Mouse (Mus musculus): ENCODE results near the gene Ttc13. TPM values are rescaled to one million over a fixed set of nuclear protein-coding genes. Genes with fewer than 3 reads are reported as not detected.

The Ttc13 gene
- total RNA-seq, 2 experiments from 2014 or later, result 50.6 TPM

GRCm38 (mm10) chr8:124663874-124664230 lies 57.9 kb downstream of the Ttc13 start:
- no peak for DNase-seq (ENCODE audit: low spot score in 2 of 2)
- intact Hi-C loops (cut with DNase I), result loop anchor here (5.0 to 10.0 kb wide), 2 partner anchors 47 to 269 kb away; no protein-coding TSS in a partner anchor

GRCm38 (mm10) chr8:124663112-124663873 lies 58.5 kb downstream of the Ttc13 start, which contains the start of gene 2310022B05Rik:
TSS of gene 2310022B05Rik (minus strand) at chr8:124663369.
- intact Hi-C loops (cut with DNase I), result loop anchor here (5.0 to 10.0 kb wide), 2 partner anchors 46 to 268 kb away; no protein-coding TSS in a partner anchor
- peak; percentile 59 to 77 for DNase-seq (ENCODE audit: low spot score in 2 of 2)

GRCm38 (mm10) chr8:124662446-124663111 lies 59.2 kb downstream of the Ttc13 start:
- intact Hi-C loops (cut with DNase I), result loop anchor here (5.0 to 10.0 kb wide), 2 partner anchors 45 to 268 kb away; no protein-coding TSS in a partner anchor
- DNase-seq (ENCODE audit: low spot score in 2 of 2), result no peak

- intact Hi-C loops (cut with DNase I), result loop anchor here (5.0 to 10.0 kb wide), 2 partner anchors 44 to 267 kb away; no protein-coding TSS in a partner anchor
- DNase-seq (ENCODE audit: low spot score in 2 of 2), result peak; percentile 48 to 49
Observed at GRCm38 (mm10) chr8:124661781-124662180, 60.0 kb downstream of the Ttc13 start.

- intact Hi-C loops (cut with DNase I), result no loop called here
- DNase-seq (ENCODE audit: low spot score in 2 of 2), result peak in 1 of 2 experiments; percentile 52
Observed at GRCm38 (mm10) chr8:124658415-124658814, 63.4 kb downstream of the Ttc13 start.

GRCm38 (mm10) chr8:124657961-124658360 lies 63.8 kb downstream of the Ttc13 start:
- intact Hi-C loops (cut with DNase I), result no loop called here
- no peak for DNase-seq (ENCODE audit: low spot score in 2 of 2)

- intact Hi-C loops (cut with DNase I), result no loop called here
- DNase-seq (ENCODE audit: low spot score in 2 of 2), result no peak
Observed at GRCm38 (mm10) chr8:124653568-124654475, 68.0 kb downstream of the Ttc13 start.

GRCm38 (mm10) chr8:124652546-124652945 lies 69.2 kb downstream of the Ttc13 start:
- peak in 1 of 2 experiments; percentile 30 for DNase-seq (ENCODE audit: low spot score in 2 of 2)
- intact Hi-C loops (cut with DNase I), result no loop called here

- intact Hi-C loops (cut with DNase I), result no loop called here
- DNase-seq (ENCODE audit: low spot score in 2 of 2), result no peak
Observed at GRCm38 (mm10) chr8:124651776-124652175, 70.0 kb downstream of the Ttc13 start.

GRCm38 (mm10) chr8:124648311-124648710 lies 73.5 kb downstream of the Ttc13 start:
- intact Hi-C loops (cut with DNase I), result no loop called here
- no peak for DNase-seq (ENCODE audit: low spot score in 2 of 2)

- intact Hi-C loops (cut with DNase I), result no loop called here
- peak; percentile 74 to 91 for DNase-seq (ENCODE audit: low spot score in 2 of 2)
Observed at GRCm38 (mm10) chr8:124643540-124644339, 78.0 kb downstream of the Ttc13 start.

GRCm38 (mm10) chr8:124641599-124641998 lies 80.2 kb downstream of the Ttc13 start:
- DNase-seq (ENCODE audit: low spot score in 2 of 2), result no peak
- intact Hi-C loops (cut with DNase I), result no loop called here

GRCm38 (mm10) chr8:124635247-124635502 lies 86.6 kb downstream of the Ttc13 start:
- intact Hi-C loops (cut with DNase I), result no loop called here
- DNase-seq (ENCODE audit: low spot score in 2 of 2), result no peak

GRCm38 (mm10) chr8:124634411-124635246 lies 87.2 kb downstream of the Ttc13 start:
- intact Hi-C loops (cut with DNase I), result no loop called here
- DNase-seq (ENCODE audit: low spot score in 2 of 2), result no peak

- DNase-seq (ENCODE audit: low spot score in 2 of 2), result peak; percentile 29 to 78
- intact Hi-C loops (cut with DNase I), result no loop called here
Observed at GRCm38 (mm10) chr8:124633001-124633703, 88.6 kb downstream of the Ttc13 start.

GRCm38 (mm10) chr8:124631966-124632365 lies 89.8 kb downstream of the Ttc13 start:
- intact Hi-C loops (cut with DNase I), result no loop called here
- no peak for DNase-seq (ENCODE audit: low spot score in 2 of 2)

GRCm38 (mm10) chr8:124630891-124631290 lies 90.9 kb downstream of the Ttc13 start:
- DNase-seq (ENCODE audit: low spot score in 2 of 2), result peak in 1 of 2 experiments; percentile 34
- intact Hi-C loops (cut with DNase I), result no loop called here

- intact Hi-C loops (cut with DNase I), result no loop called here
Observed at GRCm38 (mm10) chr8:124630489-124630888, 91.3 kb downstream of the Ttc13 start.

More at GRCm38 (mm10) chr8:124630489-124630888, 91.3 kb downstream of the Ttc13 start:
- no peak for DNase-seq (ENCODE audit: low spot score in 2 of 2)
